Mouse (Mus musculus) stomach, embryonic 16.5 days (tissue): Measurements from ENCODE around the gene Git2. TPM values are rescaled to one million over a fixed set of nuclear protein-coding genes. Genes with fewer than 3 reads are reported as not detected.

Experiments
- ATAC-seq: fragments of 200-750 bp; cut with Nextera tagmentation; 2 replicates; pipeline ENCODE4 v1.8.0; 2017; ENCODE audit warnings: moderate number of reproducible peaks, moderate TSS enrichment; ENCODE audit not compliant: insufficient read depth, low FRiP score
- H3K27ac ChIP-seq: fragments of 300-500 bp; sonication (generic); 2 replicates; pipeline ENCODE4 v1.5.1; 2014; ENCODE audit warnings: low read length
- H3K27me3 ChIP-seq: fragments of 300-500 bp; sonication (generic); 2 replicates; pipeline ENCODE4 v1.6.1; 2014; ENCODE audit warnings: low read length, control low read depth, mixed read lengths; ENCODE audit not compliant: control insufficient read depth, insufficient read depth
- H3K36me3 ChIP-seq: fragments of 300-500 bp; sonication (generic); 2 replicates; pipeline ENCODE4 v1.6.1; 2014; ENCODE audit warnings: low read length; ENCODE audit not compliant: control insufficient read depth, insufficient read depth
- H3K4me1 ChIP-seq: fragments of 300-500 bp; sonication (generic); 2 replicates; pipeline ENCODE4 v1.6.1; 2014; ENCODE audit warnings: low read length, control low read depth, mixed read lengths; ENCODE audit not compliant: control insufficient read depth, insufficient read depth
- H3K4me2 ChIP-seq: fragments of 300-500 bp; sonication (generic); 2 replicates; pipeline ENCODE4 v1.6.1; 2014; ENCODE audit warnings: low read depth, low read length, mixed read lengths
- H3K4me3 ChIP-seq: fragments of 300-500 bp; sonication (generic); replicated peaks from 2 replicates; pipeline ENCODE4 v1.5.1; 2014; ENCODE audit warnings: mild to moderate bottlenecking, low read length
- H3K9ac ChIP-seq: fragments of 300-500 bp; sonication (generic); 2 replicates; pipeline ENCODE4 v1.6.1; 2014; ENCODE audit warnings: low read length
- H3K9me3 ChIP-seq: fragments of 300-500 bp; sonication (generic); replicated peaks from 2 replicates; pipeline ENCODE4 v1.6.1; 2016; ENCODE audit warnings: low read length, control low read depth; ENCODE audit not compliant: control insufficient read depth
- WGBS: fragments of 180-500 bp; shearing (Covaris S2); extraction: QIAGEN DNeasy Blood & Tissue Kit; methylation state at CpG from one replicate; pipeline ENCODE4 v1.1.7; 2014; 5-methylcytosine and 5-hydroxymethylcytosine counted together
- microRNA-seq: library from miRNA; unstranded; fragments of <30 nt; microRNA quantifications from one replicate; pipeline ENCODE4, GENCODE M21; 2016
- polyA plus RNA-seq: library from polyadenylated mRNA; unstranded; fragments of >200 nt; fragmentation: Nextera tagmentation; extraction: Ambion mirVana; gene quantifications from 2 replicates; pipeline ENCODE4 v1.2.1, GENCODE M21; 2015

Git2 gene
- polyA plus RNA-seq, 1 experiment from 2014 or later, result 42.0 TPM

DNA sequence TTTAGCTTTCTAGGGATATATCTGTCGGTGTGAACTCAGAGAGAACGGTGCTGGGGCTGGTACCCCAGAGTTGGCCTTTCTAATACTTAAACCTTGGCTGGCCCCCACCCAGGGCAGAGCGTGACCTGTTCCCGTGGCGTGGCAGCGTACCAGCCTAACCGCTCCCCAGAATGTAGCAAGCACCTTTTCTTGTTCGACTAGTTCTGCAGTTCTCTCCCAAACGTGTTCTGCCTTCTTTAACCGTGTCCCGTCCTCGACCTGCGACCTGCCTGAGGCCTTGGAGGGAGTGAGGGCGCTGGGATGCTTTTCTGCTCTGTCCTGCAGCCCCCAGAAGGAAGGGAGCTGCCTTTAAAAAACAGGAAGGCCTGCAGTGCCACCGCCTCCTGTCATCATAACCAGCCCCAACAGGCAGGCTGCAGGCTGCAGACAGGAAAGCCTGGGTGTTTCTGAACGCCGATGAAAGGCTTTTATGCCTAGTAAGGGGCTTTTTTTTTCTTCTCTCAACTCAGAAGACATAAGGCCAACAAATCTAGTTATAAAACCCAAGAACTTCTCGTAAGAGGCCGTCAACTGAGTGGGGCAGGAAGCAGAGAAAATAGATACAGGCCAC lies 94.5 kb downstream of the Git2 start:
- no peak overlapping the region for H3K4me2 ChIP-seq
- H3K27ac ChIP-seq, result peak overlapping the region; percentile 79
- H3K4me1 ChIP-seq, result peaks cover 20% of the 10 kb centered on the region
- H3K36me3 ChIP-seq, result 0 out of 2 replicates have a peak, but pooled peaks cover 7% of the 10 kb centered on the region
- peak; percentile 27; the same call in 1 of the 2 replicates for ATAC-seq
- no peaks in the 10 kb centered on the region for H3K27me3 ChIP-seq
- 44% methylated on average over 19 of the region's 19 CpGs for WGBS
- H3K9me3 ChIP-seq, result no peaks in the 10 kb centered on the region
- H3K9ac ChIP-seq, result peak overlapping the region; percentile 32; the same call in 1 of the 2 replicates
- H3K4me3 ChIP-seq, result no peak overlapping the region

DNA sequence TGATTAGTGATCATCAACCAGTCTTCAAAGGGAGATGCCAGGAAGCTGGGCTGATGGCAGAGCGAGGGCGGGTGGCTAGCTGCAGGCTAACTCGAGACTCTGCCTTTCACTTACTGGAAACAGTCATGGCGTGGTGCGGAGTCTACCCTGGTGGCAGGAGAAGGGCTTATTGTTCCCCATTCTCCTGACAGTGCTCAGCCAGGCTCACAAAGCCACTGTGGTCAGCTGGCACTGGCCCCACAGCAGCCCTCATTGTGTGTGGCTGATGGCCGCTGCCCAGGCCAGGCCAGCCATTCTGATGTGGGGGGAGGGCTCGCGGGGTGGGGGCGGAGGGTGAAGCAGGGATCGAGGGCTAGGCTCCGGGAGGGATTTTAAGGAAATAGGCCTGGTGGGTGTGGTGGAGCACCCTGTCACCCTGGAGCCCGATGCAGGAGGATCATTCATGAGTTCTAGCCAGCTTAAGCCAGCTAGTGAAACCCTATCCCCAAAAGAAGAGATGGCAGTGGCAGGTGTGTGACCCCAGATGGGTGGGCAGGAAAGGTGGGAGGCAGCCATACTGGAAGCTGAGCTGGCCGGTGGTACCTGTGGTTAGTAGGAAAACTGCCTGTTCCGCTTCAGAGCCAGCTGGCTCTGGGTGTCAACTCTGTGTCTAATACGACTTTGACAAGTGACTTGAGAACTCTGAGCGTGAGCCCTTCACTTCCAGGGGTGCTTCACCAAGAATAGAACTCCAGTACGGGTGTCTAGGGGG lies 95.3 kb downstream of the Git2 start:
- Histone ChIP-seq H3K4me2 (no peak overlapping the region), H3K9ac (peak overlapping the region; percentile 29; the same call in 1 of the 2 replicates), H3K4me1 (peaks cover 20% of the 10 kb centered on the region), H3K9me3 (no peaks in the 10 kb centered on the region), H3K27ac (peak overlapping the region; percentile 79), H3K27me3 (no peaks in the 10 kb centered on the region), H3K36me3 (0 out of 2 replicates have a peak, but pooled peaks cover 7% of the 10 kb centered on the region), H3K4me3 (no peak overlapping the region)
- no peak for ATAC-seq
- WGBS, result 67% methylated on average over 17 of the region's 17 CpGs

Small RNAs within 50 kb of the gene (microRNA-seq; reads per million reads assigned to microRNA genes)
- gene Mir7028, result not detected

Other genes with a start within 250 kb of the Git2 start
- gene Fam222a, start 207.5 kb downstream of the Git2 start, polyA plus RNA-seq, result 1.4 and 1.6 TPM in 2 replicates
- gene Trpv4, start 117.1 kb downstream of the Git2 start, polyA plus RNA-seq, result 2.8 and 3.7 TPM in 2 replicates
- gene Gltp, start 84.5 kb downstream of the Git2 start, polyA plus RNA-seq, result 208 and 281 TPM in 2 replicates
- 9.3 and 9.4 TPM in 2 replicates for gene Tchp, start 67.8 kb downstream of the Git2 start, polyA plus RNA-seq
- 12.7 and 13.1 TPM in 2 replicates for gene Ankrd13a, start 840 bp downstream of the Git2 start, polyA plus RNA-seq
- gene 1500011B03Rik, start 48.0 kb upstream of the Git2 start, polyA plus RNA-seq, result 66.8 and 71.8 TPM in 2 replicates
- not detected in 2 replicates for gene 4930519G04Rik, start 78.1 kb upstream of the Git2 start, polyA plus RNA-seq
- 0.18 TPM in 1 of 2 replicates, not detected in the other for gene Gm9936, start 83.2 kb upstream of the Git2 start, polyA plus RNA-seq
- 7.8 and 8.1 TPM in 2 replicates for gene Oasl2, start 121.4 kb upstream of the Git2 start, polyA plus RNA-seq
- 1.3 and 2.1 TPM in 2 replicates for gene Oasl1, start 147.7 kb upstream of the Git2 start, polyA plus RNA-seq
- gene 2210016L21Rik, start 166.6 kb upstream of the Git2 start, polyA plus RNA-seq, result 45.6 and 53.5 TPM in 2 replicates
- 8.7 and 9.8 TPM in 2 replicates for gene Hnf1a, start 195.6 kb upstream of the Git2 start, polyA plus RNA-seq
- gene Sppl3, start 235.6 kb upstream of the Git2 start, polyA plus RNA-seq, result 9.6 and 10.6 TPM in 2 replicates